Mouse (Mus musculus): ENCODE results near the gene Cabp7. TPM values are rescaled to one million over a fixed set of nuclear protein-coding genes. Genes with fewer than 3 reads are reported as not detected.

The Cabp7 gene
- polyA plus RNA-seq, 1 experiment: not detected

DNA sequence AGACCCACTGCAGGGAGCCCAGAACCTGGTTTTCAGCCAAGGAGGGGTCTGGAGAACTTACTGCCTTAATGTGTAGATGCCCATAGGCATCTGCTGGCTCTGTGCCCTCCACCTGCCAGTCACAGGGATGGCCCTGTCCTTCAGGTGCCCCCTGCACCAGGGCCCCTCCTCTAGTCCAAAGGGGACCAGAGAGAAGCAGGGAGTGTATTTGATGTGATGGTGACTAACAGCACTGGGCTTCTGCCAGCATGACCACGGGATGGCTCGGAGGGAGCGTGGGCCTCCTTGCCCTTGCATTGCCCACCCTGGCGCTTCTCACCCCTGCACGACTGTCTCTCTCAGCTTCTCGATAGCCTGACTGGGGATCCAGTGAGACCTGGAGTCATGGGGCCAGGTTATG, 1.9 kb downstream of the Cabp7 start:
- no peak overlapping the region for H3K4me3 ChIP-seq (replicated peaks; ENCODE audit: control insufficient read depth, low read depth, low read length)
- no peak overlapping the region for H3K27ac ChIP-seq (ENCODE audit: control insufficient read depth, insufficient read depth, low read depth, low read length, poor library complexity)
- TF ChIP-seq CTCF (IDR thresholded peaks at IDR 0.05; ENCODE audit: control insufficient read depth, insufficient read depth, low read length) (no peak), POLR2A (IDR thresholded peaks at IDR 0.05; ENCODE audit: borderline replicate concordance, control insufficient read depth, low read depth, low read length) (no peak)
- no peaks in the 10 kb centered on the region for H3K4me1 ChIP-seq (ENCODE audit: control insufficient read depth, insufficient read depth, low read length)
- 34% methylated on average over 6 of the region's 6 CpGs for WGBS

DNA sequence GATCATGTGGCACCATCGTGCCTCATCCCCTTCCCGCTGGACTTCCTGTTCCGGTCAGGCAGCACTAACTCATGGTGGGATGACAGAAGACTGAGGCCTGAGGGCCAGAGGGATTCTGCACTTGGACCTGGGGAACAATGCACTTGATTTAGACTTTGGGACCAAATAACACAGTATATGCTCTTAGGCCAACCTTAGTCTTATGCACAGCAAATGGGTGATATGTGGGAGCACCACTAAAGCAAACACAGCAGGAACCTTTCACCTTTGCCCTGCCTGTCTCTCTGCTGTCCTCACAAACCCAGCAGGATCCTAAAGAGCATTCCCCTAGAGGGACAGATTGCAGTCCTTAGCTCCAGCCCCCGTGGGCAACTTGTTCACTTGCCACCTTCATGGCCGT, 5.8 kb downstream of the Cabp7 start:
- no peak overlapping the region for H3K27ac ChIP-seq (ENCODE audit: control insufficient read depth, insufficient read depth, low read depth, low read length, poor library complexity)
- no peak for TF ChIP-seq POLR2A (IDR thresholded peaks at IDR 0.05; ENCODE audit: borderline replicate concordance, control insufficient read depth, low read depth, low read length)
- no peak for TF ChIP-seq CTCF (IDR thresholded peaks at IDR 0.05; ENCODE audit: control insufficient read depth, insufficient read depth, low read length)
- WGBS: 49% methylated on average over 5 of the region's 5 CpGs

DNA sequence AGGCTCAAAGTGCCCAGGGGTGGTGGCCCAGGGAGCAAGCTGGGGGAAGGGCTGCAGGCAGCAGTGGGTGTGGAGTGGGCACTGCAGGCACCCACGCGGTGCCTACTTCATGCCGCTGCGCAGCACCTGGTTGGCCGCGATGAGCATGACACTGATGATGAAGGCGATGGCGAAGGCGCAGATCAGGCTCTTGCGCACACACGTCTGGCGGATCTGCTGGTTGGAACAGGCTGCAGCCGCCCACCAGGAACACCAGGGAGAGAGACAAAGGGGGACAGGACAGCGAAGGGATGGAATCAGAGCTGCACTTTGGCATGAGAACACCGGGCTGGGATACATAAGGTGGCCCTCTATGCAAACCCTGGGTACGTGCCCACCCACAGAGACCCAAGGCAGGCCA, 7.9 kb downstream of the Cabp7 start:
- no peak overlapping the region for H3K27ac ChIP-seq (ENCODE audit: control insufficient read depth, insufficient read depth, low read depth, low read length, poor library complexity)
- H3K4me1 ChIP-seq (ENCODE audit: control insufficient read depth, insufficient read depth, low read length): no peaks in the 10 kb centered on the region
- no peak for TF ChIP-seq CTCF (IDR thresholded peaks at IDR 0.05; ENCODE audit: control insufficient read depth, insufficient read depth, low read length)
- no peak for TF ChIP-seq POLR2A (IDR thresholded peaks at IDR 0.05; ENCODE audit: borderline replicate concordance, control insufficient read depth, low read depth, low read length)
- WGBS: 95% methylated on average over 16 of the region's 16 CpGs
- no peak overlapping the region for H3K4me3 ChIP-seq (replicated peaks; ENCODE audit: control insufficient read depth, low read depth, low read length)

More for the DNA sequence above, 5.8 kb downstream of the Cabp7 start:
- H3K4me1 ChIP-seq (ENCODE audit: control insufficient read depth, insufficient read depth, low read length): no peaks in the 10 kb centered on the region
- no peak overlapping the region for H3K4me3 ChIP-seq (replicated peaks; ENCODE audit: control insufficient read depth, low read depth, low read length)

DNA sequence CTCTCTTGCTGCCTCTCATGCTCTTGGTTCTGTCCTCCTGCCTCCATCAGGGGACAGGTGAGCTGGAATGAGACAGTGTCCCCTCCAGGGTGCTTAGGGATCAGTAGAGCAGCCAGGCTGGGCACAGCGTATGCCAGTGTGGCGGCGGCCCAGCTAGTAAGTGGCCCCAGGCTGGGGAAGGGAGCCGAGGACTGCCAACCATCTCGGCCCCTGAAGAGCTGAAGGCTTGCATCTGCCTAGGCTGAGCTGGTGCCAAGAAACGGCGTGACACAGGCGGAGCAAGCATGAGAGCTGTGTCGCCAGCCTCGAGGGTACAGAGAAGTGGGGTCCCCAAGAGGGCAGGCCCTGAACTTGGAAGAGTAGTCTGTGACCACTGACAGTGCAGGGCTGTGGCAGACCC, 8.9 kb downstream of the Cabp7 start:
- TF ChIP-seq CTCF (IDR thresholded peaks at IDR 0.05; ENCODE audit: control insufficient read depth, insufficient read depth, low read length) (no peak), POLR2A (IDR thresholded peaks at IDR 0.05; ENCODE audit: borderline replicate concordance, control insufficient read depth, low read depth, low read length) (no peak)
- Histone ChIP-seq H3K4me3 (replicated peaks; ENCODE audit: control insufficient read depth, low read depth, low read length) (no peak overlapping the region), H3K27ac (ENCODE audit: control insufficient read depth, insufficient read depth, low read depth, low read length, poor library complexity) (no peak overlapping the region), H3K4me1 (ENCODE audit: control insufficient read depth, insufficient read depth, low read length) (no peaks in the 10 kb centered on the region)
- 88% methylated on average over 10 of the region's 10 CpGs for WGBS

DNA sequence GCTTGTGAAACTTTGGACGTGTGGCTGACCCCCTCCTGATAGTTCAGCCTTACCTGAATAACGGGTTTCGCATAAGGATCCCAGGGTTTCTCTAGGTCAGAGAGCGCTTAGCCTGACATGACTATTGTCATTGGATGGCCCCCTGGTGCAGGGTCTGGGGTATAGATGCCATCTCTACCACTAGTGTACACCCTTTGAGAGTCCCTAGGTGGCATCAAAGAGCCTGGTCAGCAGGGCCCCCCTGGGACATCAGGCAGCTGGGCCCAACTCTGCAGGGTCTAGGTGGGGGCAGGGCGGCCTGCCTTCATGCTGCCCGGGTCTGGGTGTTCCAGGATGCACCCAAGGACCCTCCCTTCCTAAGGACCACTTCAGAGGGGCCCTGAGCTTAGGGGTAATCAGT, 10.2 kb downstream of the Cabp7 start:
- WGBS: 82% methylated on average over 6 of the region's 6 CpGs
- Histone ChIP-seq H3K27ac (ENCODE audit: control insufficient read depth, insufficient read depth, low read depth, low read length, poor library complexity) (no peak overlapping the region), H3K4me3 (replicated peaks; ENCODE audit: control insufficient read depth, low read depth, low read length) (no peak overlapping the region), H3K4me1 (ENCODE audit: control insufficient read depth, insufficient read depth, low read length) (no peaks in the 10 kb centered on the region)
- TF ChIP-seq CTCF (IDR thresholded peaks at IDR 0.05; ENCODE audit: control insufficient read depth, insufficient read depth, low read length) (no peak), POLR2A (IDR thresholded peaks at IDR 0.05; ENCODE audit: borderline replicate concordance, control insufficient read depth, low read depth, low read length) (no peak)

DNA sequence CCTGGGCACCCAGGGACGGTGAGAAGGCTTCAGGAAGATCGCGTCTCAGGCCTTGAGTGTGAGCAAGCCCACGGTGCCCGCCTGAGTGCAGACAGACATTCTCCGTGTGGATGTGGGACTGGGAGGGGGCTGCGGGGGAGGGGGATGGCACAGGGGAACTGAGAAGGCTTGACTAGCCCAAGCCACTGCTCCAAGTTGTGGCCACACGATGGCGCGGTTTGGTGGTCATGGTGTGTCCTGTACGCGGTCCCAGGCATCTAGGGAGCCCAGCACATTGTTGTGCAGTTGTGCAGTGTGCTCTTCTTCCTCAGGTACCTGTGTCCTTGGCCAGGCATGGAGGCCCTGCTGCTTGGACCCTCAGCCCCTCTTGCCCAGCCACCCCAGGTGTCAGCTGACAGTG, 12.4 kb downstream of the Cabp7 start:
- no peaks in the 10 kb centered on the region for H3K4me1 ChIP-seq (ENCODE audit: control insufficient read depth, insufficient read depth, low read length)
- H3K4me3 ChIP-seq (replicated peaks; ENCODE audit: control insufficient read depth, low read depth, low read length): no peak overlapping the region
- WGBS: 86% methylated on average over 12 of the region's 12 CpGs
- TF ChIP-seq POLR2A (IDR thresholded peaks at IDR 0.05; ENCODE audit: borderline replicate concordance, control insufficient read depth, low read depth, low read length) (no peak), CTCF (IDR thresholded peaks at IDR 0.05; ENCODE audit: control insufficient read depth, insufficient read depth, low read length) (no peak)
- H3K27ac ChIP-seq (ENCODE audit: control insufficient read depth, insufficient read depth, low read depth, low read length, poor library complexity): no peak overlapping the region

DNA sequence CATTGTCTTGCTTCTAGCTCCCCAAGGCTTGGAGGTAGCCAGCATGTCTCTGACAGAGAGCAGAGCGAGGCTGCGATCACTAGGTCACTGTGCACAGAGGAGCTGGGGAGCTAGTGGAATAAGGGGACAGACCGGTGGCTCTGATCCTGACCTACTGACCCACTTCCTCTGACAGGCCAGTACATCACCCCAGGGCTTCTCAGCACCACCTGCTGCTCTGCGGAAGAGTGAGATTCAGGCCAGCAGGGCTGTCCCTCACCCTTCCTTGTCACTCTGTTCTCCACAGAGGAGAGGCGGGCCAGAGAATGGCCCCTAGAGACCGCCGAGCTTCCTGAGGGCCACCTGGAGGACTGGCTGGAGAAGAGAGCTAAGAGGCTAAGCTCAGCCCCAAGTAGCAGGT, 14.8 kb downstream of the Cabp7 start:
- 89% methylated on average over 7 of the region's 7 CpGs for WGBS
- no peak for TF ChIP-seq CTCF (IDR thresholded peaks at IDR 0.05; ENCODE audit: control insufficient read depth, insufficient read depth, low read length)
- no peak for TF ChIP-seq POLR2A (IDR thresholded peaks at IDR 0.05; ENCODE audit: borderline replicate concordance, control insufficient read depth, low read depth, low read length)
- H3K4me1 ChIP-seq (ENCODE audit: control insufficient read depth, insufficient read depth, low read length): no peaks in the 10 kb centered on the region
- no peak overlapping the region for H3K4me3 ChIP-seq (replicated peaks; ENCODE audit: control insufficient read depth, low read depth, low read length)
- no peak overlapping the region for H3K27ac ChIP-seq (ENCODE audit: control insufficient read depth, insufficient read depth, low read depth, low read length, poor library complexity)

DNA sequence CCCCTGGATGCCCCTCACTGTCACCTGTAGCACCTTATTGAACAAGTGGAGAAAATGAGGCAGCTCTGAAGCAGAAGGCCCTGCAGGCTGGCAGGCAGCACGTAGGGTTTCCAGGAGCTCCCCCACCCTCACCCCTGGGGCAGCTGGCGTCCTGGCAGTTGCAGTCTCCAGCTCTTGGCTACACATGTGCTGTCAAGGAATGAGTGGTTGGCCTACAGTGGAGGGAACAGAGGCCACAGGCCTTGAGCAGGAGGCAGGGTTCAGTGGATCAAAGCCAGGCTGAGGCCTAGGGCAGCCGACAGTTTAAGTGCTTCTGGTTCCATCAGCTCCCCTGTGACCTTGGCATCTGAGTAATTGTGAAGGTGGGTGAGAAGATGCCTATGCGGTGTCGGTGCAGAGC, 15.7 kb downstream of the Cabp7 start:
- TF ChIP-seq CTCF (IDR thresholded peaks at IDR 0.05; ENCODE audit: control insufficient read depth, insufficient read depth, low read length): no peak
- no peak for TF ChIP-seq POLR2A (IDR thresholded peaks at IDR 0.05; ENCODE audit: borderline replicate concordance, control insufficient read depth, low read depth, low read length)

DNA sequence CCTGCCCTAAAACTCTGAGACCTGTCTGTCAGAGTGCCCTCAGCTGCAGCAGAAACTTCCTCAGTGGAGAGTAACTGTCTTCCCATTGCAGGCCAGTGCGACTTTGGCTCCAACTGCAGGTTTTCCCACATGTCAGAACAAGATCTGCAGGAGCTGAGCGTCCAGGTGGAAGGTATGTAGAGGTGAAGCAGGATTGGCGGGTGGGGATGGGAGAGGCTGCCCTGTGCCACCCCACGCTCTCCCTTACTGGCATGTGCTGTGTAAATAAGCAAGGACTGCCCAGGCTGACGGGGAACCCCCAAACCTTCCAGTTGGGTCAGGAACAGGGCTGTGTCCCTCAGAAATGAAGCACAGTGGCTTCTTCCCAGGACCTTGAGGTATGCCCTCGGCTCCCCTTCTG, 16.5 kb downstream of the Cabp7 start:
- Histone ChIP-seq H3K4me1 (ENCODE audit: control insufficient read depth, insufficient read depth, low read length) (no peaks in the 10 kb centered on the region), H3K27ac (ENCODE audit: control insufficient read depth, insufficient read depth, low read depth, low read length, poor library complexity) (no peak overlapping the region), H3K4me3 (replicated peaks; ENCODE audit: control insufficient read depth, low read depth, low read length) (no peak overlapping the region)
- TF ChIP-seq POLR2A (IDR thresholded peaks at IDR 0.05; ENCODE audit: borderline replicate concordance, control insufficient read depth, low read depth, low read length) (no peak), CTCF (IDR thresholded peaks at IDR 0.05; ENCODE audit: control insufficient read depth, insufficient read depth, low read length) (no peak)
- 71% methylated on average over 6 of the region's 6 CpGs for WGBS

More for the DNA sequence above, 15.7 kb downstream of the Cabp7 start:
- WGBS: 87% methylated on average over 5 of the region's 5 CpGs
- Histone ChIP-seq H3K4me1 (ENCODE audit: control insufficient read depth, insufficient read depth, low read length) (no peaks in the 10 kb centered on the region), H3K27ac (ENCODE audit: control insufficient read depth, insufficient read depth, low read depth, low read length, poor library complexity) (no peak overlapping the region), H3K4me3 (replicated peaks; ENCODE audit: control insufficient read depth, low read depth, low read length) (no peak overlapping the region)

Data from bone marrow, adult 2 months (tissue).